Mouse (Mus musculus): ENCODE measurements around the gene Degs2.

GRCm38 (mm10) chr12:108734386-108734785 lies 32.3 kb upstream of the Degs2 start:
- TF ChIP-seq CTCF (conservative IDR thresholded peaks at IDR 0.05; ENCODE audit: insufficient read depth, insufficient read length, low read depth, low read length) (no peak), POLR2A (IDR thresholded peaks at IDR 0.05; ENCODE audit: low read depth, low read length) (no peak)
